Mouse (Mus musculus) cerebellum, postnatal 10 days (tissue): ENCODE results near the gene Itprid2.

Experiments
- DNase-seq, 2 experiments: peaks; one replicate each; pipeline ENCODE4 v3.0.0; 2021; ENCODE audit warnings: mixed read lengths in 2 of 2

The Itprid2 gene

DNA sequence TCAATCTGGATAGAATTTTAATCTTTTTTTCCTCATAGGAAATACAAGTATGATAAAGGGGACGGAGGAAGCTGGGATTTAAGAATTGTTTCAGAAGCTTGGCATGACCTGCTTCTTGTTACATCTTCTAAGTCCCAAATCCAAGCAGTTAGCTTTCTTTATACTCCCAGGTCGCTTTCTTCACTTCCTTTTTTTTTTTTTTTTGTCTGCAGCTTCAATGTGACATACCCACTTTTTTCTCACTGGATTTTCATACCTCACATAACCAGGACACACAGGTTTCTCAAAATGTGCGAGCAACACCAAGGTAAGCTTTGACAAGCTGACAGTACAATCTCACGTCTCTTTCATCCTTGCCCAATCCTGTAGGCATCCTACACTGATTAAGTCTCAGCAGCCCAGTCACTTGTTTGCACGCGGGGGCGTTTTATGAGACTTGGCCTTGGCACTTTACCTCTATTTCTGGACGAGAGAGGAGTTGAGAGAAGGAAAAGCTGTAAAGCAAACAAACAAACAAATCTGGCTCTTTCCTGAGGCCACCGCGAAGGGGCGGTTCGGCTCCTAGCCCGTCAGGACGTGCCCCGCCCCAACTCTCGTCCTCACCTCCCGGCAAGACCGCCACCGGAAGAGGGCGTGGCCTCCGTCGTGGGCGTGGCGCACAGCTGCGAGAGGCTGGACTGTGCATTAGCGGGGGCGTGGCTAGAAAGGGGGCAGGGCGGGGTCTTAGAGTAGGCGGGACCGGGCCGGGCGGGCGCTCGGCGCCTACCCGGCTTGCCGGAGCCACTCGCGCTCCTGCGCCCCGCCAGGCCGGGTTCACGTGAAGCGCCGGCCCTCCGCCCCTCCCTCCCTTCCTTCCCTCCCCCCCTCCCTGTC, at the start of gene Itprid2:
Gene Itprid2 (plus strand): TSS at position 825 of the 873 bp plus-strand sequence.
- peak; percentile 100 for DNase-seq

DNA sequence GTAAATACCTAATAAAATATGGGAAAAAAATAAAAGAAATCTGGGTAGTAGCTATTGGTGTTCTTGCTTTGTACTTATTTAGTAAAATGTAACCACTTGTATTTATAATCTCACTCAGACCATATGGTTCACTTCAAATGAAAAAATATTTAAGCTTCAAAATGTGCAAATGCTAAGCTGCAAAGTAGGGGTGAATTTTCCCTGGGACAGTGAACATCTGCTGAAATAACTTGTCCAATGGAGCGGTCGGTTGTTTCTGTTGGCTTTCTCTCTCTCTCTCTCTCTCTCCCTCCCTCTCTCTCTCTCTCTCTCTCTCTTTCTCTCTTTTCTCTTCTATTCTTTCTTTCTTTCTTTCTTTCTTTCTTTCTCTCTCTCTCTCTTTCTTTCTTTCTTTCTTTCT, 39.0 kb upstream of the Itprid2 start:
- DNase-seq = no peak

DNA sequence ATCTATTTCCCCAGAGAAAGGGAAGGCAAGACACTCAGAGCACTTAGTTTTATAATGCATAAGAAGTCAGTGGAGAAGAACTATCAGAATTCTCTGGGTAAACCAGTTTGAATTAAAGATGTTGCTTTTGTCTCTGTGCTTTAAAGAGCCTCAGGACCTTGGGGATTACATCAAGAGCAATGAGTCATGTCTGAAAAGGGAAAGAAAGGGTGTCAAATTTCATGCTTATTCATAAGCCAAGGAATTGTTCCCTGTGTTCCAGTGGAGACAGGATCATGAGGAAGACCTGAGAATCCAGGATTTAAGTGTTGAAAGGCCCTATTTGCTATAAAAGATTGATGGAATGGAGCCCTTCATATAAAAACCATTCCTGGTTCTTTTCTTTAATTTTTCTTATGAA, 38.1 kb upstream of the Itprid2 start:
- no peak for DNase-seq

DNA sequence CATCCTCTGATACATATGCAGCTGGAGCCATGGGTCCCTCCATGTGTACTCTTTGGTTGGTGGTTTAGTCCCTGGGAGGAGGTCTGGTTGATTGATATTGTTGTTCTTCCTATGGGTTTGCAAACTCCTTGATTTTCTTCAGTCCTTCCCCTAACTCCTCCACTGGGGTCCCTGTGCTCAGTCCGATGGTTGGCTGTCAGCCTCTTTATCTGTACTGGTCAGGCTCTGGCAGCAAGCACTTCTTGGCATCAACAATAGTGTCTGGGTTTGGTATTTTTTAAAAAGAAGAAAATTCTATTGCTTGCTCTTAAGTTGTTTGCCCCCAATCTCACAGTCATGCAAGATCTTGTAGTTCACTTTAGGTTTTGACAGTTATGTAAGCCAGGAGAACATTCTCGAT, 34.0 kb upstream of the Itprid2 start:
- peak in 1 of 2 experiments; percentile 13 for DNase-seq

DNA sequence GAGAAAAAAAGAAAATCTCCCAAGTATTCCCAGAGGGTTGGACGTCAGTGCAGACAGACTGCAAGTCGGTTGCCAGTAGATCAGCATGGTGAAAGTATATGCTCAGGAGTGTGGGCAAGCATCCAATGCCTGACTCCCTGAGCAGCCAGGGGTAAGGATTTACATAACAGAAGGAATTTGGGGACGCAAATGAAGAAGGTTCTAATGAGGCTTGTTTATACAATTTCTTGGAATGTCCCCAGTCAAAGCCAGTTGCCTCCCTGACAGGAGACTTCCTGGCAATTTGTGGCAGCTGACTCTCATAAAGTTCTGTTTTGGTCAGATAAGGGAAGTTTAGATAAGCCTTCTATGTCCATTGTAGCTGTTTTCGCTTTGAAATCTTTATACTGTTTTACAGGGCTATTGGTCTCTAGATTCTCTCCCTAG, 33.4 kb upstream of the Itprid2 start:
- peak; percentile 26 to 54 for DNase-seq

DNA sequence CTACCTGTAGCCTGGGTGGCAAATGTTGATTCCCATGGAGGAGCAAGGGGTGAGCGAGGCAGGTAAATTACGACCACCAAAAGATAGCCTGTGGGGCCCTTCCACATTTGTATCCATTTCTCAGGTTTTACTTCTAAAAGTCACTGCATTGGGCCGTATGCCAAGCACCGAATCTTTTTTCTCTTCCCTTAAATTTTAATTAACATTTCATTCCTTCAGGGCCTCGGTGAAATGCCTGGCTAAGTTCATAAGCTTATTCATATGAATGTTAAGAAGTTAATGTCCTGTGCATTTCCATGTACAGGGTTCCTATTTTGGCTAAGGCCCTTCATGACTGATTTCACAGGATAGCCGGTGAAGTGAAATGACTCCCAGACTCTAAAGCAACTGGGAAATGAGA, 32.8 kb upstream of the Itprid2 start:
- no peak for DNase-seq

DNA sequence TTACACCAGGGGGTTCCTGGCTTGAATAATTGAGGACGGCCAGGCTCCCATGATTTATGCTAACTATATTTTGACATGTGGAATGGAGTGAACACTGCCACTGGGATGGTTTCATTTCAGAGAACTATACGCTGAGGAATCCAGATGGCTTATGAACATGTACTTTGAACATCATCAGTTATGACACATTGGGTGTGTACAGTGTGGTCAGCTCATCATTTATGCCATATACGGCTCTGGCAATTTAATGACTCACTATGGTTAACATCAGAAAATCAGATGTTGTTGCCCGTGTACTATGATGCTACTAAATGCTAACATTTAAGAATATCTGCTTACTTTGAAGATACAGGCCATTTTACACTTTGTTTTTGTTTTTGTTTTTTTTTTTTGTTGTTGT, 31.8 kb upstream of the Itprid2 start:
- no peak for DNase-seq

DNA sequence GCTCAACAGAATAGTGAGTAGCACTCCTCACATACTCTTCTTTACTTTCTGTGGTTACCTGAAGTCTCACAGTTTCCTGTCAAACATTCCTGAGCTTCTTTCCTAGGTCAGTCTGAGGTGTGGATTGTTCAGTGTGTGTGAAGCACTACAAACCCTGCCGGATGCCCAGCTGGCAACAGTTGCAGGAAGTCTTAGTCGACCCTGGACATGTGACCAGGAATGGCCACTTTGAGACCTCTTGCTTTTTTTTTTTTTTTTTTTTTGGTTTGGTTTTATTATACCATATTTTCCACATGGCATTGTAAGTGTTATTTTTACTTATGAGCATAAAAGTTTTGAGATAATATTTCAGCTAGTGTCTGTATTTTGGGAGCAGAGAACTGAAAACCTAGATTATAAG, 29.1 kb upstream of the Itprid2 start:
- DNase-seq = no peak

DNA sequence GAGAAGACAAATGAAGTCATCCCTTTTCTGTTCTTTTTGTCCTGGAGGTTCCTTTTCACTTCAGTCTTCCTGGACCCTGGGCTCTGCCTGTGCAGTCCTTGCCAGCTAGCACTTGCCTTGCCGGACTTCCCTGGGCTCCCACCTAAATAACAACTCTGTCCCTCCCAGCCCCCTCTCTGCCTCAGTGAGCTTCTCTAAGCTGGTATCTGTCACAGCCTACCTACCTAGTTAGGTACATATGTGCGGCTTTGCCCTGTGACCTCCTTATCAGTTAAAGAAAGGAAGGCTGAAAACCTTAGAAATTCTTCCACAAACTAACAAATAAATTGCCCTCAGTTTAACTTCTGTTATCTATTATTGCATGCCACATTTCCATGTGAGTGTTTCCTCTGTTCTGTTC, 28.0 kb upstream of the Itprid2 start:
- no peak for DNase-seq

DNA sequence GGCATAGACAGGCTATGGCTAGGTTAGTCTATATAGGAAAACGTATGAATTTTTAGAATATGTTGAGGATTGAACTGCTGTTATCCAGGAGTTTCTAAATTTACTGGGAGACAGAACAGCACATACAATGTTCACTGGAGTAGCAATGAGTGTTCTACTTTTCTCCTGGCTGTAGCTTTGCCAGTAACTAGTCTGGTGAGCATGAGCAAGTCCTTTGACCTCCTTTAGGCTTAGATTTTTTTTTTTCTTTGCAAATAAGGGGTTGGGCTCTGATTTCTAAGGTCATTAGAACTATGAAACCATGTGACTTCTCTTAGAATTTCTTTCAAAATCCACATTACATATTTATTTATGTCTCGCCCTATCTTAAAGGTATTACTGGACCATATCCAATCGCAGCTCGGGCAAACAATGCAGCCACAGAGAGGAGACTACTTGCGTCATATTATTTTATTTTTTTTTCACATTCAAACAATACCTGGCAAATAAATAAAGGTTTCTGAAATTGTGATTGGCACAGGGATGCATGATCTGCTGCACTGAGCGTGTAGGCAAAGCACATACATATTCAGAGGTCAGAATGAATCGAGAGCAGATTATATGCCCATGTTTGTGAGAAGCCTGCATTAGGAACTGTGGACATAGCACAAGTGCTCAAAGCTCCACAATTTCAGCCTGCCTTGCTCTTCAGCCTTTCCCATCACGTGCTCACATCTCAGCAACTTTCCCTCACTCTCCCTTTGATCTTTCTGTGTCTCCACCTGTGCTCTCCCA, 26.7 kb upstream of the Itprid2 start:
- DNase-seq = no peak

DNA sequence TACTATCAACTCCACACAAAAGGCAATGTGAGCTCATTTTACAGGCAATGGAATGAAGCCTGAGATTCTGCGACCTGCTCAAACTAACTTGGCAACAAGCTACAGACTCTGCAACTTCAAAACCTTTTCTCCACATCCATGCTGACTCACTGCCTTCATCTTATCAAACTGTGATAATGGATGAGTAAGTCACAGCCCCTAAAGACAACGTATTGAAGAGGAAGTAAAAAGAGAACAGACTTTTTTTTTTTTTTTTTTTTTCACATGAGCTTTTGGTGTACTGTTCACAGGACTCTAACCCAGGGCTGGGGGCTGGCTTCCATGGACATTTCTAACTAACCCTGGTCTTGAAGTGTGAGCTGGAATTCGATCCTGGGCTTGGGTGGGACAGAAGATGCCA, 24.3 kb upstream of the Itprid2 start:
- no peak for DNase-seq

DNA sequence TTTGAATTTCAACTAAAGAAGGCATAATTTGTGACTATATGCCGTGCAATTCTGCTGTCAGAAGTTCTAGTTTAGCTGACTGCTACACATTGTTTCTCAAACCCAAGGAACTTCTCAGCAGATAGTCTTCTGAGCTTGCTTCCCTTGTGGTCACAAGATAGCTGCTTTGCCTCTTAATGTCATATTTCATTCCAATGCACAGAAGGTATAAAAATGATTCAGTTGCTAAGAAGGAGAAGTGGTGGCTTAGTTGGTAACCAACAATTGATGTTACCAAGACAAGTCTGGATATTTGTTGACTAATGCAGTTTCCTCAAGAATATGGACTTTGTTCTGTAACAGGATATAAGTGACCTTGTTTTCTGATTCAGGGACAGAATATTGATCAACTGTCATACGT, 17.0 kb upstream of the Itprid2 start:
- no peak for DNase-seq

DNA sequence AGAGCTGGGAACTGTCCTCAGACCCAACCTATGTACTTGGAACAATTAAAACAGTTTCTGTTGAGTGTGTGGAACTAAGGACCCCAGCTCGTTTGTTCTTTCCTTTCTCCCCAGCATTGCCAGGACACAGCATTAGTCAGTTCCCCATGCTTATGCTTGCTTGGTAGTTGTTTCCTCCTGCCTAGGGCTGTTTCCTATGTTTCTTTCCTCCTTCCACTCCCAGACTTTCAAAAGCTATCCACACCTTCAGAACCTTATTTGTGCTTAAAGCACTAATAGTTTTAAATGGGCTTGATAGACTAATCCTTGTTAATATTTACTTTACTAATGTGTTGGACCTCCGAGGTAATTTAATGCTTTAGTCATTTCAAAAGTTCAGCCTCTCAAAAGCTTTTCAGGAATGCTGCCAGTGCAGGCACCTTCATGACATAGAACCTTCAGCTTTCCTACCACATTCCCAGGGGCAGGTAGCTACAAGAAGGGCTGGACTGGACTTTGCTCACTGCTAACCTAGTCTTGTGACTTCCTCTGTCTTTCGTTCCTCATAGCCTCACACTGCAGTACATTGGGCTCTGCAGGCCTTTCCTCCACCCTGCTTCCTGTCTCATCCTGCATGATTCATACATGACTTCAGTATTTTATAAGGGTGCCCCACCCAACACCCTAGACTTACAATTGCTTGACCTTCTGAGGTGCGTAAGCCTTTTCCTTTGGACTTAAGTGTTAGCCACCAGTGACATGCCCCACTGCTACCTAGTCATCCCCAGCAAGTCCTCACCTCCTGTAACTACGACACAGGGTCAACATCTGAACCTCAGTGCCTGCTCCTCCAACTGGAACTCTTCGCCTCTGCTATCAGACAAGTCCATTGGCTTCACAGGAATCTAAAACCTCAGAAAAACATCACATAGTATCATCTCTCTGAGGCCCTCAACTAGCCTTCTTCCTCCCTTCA, 16.3 kb upstream of the Itprid2 start:
- no peak for DNase-seq

DNA sequence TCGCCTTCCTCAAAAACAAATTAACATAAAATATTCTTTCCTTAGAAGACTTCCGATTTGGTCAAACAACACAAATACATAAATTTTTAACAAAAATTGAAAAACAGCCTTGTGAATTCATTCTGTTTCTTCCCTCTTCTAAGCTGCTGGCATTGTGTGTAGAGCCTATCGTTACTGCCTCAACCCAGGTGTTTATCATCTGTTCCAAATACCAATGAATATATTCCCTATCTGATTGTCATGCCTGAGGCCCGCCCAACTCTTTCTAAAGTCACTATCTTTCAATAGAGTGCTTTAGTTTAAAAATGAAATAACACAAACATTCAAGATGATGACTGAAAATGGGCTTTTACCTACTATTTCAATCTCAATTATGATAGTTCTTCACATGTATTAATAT, 11.9 kb upstream of the Itprid2 start:
- DNase-seq = no peak

DNA sequence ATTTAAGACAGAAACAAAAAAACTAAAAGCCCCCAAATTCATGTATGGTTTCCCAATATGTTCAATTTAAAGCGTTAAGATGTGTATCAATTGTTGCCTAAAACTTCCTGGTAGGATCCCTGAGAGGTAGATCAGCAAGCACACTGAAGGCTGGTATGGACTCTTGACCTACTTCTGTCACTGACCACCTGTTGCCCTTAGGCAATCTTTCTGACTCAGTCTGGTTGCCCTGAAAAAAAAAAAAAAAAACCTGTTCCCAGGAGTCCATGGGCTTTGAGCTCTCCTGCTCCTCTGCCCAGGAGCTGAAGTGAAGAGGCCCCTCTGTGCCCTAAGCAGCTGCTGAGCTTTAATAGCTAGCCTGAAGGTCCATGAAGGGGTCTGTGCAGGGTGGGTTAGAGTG, 7.5 kb upstream of the Itprid2 start:
- DNase-seq = no peak

DNA sequence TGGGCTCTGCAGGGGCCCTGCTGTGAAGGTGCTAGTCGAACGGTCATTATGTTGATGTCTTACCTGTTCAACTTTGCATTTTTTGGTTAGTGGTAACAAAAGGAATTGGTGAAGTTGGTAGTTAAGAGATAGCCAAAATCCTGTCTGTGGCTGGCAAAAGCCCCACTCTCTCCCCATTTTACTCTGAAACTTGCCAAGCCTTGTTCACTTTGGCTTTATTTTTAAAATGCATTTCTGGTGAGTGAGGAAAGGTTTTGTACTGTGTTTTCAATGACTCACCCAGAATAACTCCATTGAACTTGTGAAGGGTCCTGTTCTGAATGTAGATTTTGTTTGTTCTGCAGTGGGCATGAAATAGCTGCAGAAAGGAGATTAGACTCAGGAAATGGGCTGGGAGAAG, 4.9 kb upstream of the Itprid2 start:
- DNase-seq = no peak

DNA sequence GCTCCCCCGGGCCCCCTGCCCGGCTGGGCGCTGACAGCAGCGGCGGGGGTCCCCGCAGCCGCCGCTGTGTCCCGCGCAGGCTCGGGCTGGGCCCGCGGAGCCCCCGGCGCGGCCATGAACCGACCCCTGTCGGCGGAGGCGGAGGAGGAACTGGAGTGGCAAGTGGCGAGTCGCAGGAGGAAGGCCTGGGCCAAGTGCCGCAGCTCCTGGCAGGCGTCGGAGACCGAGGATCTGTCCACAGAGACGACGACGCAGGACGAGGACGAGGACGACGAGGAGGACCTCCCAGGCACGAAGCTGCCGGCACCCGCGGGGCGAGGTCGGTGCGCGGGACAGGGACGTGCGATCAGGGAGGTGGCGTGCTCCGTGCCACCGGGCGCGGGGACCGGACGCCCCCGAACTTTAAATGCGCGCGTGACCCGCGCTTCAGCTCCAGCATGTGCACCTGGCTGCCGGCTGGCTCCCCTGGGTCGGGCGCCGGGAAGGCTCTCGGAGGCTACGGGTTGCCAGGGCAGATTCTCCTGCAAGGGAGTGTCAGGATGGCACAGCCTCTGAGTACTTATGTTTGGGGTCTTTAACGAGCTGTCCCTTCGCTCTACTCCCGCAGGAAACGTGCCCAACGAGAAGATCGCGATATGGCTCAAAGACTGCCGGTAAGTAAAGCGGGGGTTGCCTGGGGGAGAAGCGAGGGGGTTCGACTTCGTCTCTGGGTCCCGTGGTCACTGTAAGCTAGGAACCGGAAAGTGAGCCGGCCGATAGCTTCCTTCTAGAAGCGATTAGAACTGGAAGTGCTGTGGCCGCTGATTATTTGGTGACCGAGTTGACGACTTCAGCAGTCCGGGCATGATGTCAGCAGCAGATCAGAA, 507 bp downstream of the Itprid2 start:
- DNase-seq = peak; percentile 84

DNA sequence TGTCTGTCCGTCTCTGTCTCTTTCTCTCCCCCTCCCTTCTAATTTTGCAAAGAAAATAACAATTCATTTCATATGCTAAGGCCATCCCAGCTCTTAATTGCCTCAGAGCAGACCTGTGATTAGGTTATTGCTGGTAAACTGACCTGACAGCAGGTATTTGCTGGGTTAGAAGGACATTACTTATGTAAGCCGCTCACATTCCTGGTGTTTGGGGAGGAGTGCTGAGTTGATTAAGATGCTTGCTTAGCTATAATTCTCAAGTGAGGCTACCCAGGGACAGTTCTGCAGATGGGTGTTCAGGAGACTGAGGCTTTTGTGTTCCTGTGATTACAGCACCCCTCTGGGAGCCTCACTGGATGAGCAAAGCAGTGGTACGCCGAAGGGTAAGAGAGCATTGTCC, 3.8 kb downstream of the Itprid2 start:
- DNase-seq = no peak

DNA sequence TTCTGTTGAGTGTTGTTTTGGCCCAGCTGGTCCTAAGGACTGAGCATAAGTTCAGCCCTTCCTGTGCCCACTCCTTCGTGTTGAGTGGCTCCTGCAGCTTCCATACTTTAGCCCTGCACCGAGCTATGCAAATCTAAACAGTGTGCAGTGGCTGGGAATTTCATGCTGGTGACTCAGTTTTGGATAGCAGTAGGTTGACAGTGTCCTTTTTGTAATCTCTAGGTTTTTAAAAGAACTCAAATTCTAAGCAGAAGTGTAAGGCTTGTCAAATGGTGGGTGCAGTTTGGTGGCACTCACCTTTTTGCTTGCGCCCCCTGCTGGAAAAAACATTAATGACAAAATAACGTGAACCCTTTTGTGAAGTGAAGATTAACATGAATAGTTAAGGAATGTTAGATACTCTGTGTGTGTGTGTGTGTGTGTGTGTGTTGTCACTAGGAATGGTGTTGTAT, 11.1 kb downstream of the Itprid2 start:
- peak; percentile 79 to 89 for DNase-seq

DNA sequence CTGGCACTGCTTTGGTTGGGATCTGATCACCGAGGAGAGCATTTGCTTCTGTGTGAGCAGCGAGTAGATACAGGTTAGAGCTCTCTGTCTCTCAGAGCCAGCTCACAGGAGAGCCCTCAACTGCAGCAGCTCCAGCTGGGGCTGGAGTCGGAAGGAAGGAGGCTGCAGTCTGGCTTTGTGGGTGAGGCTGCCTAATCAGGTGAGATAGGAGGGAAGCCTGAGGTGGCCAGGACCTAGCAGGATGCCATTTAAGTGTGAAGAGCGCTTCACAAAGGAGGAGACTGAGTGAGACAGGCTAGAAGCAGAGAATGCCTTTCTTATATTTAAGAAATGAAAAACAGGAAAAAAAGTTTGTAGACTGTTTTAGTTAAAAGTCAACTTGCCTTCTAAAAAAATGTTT, 11.9 kb downstream of the Itprid2 start:
- DNase-seq = no peak

DNA sequence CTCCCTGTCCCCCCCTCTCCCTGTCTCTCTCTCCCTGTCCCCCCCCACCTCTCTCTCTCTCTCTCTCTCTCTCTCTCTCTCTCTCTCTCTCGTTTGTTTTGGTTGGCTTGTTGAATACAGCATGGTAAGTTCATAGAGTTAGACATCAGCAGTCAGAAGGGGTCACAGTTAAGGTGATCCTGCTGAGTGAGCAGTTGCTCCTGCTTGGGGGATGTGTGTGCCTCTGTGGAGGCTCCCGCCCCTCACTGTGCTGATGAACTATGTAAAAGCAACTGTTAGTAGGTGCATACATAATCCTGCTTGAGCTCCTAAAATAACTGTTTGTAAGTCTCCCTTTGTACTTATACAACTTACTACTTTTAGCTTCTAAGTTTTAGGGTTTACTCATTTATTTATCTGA, 12.6 kb downstream of the Itprid2 start:
- no peak for DNase-seq

DNA sequence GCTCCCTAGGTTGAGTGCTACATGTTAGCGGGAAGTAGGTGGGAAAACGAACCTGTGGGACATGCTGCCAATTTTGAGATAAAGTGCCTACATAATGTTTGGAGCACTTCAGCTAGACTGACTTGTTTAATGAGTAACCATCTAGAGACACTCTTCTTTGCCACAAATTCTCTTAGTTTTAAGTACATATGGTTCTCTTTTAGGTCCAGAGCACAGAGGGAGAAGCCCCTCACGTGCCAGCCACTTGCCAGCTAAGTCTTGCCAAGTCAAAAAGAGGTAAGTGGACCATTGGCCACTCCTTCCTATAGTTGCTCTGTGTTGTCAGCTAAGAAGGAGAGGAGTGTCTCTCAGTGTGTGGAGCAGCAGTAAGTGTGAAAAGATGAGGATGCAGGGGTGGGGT, 16.0 kb downstream of the Itprid2 start:
- no peak for DNase-seq
